Mouse (Mus musculus) urinary bladder, postnatal 14 days (tissue): ENCODE results near the gene Hspa5.
"Not testable (repeated sequence)": the region's sequence is repeated elsewhere in the genome, so short reads cannot be mapped to it uniquely, and the experiment has no call there.

Experiments used
- DNase-seq: peaks from one replicate; pipeline ENCODE4 v3.0.0; 2021; ENCODE audit warnings: low spot score

Gene Hspa5

GRCm38 (mm10) chr2:34808057-34808456 lies 36.3 kb downstream of the Hspa5 start:
- DNase-seq: no peak

- DNase-seq: no peak
Measured at GRCm38 (mm10) chr2:34809568-34809967, 37.8 kb downstream of the Hspa5 start.

- DNase-seq: no peak
Measured at GRCm38 (mm10) chr2:34810775-34811174, 39.0 kb downstream of the Hspa5 start.

GRCm38 (mm10) chr2:34812706-34813105 lies 40.9 kb downstream of the Hspa5 start:
- no peak for DNase-seq

GRCm38 (mm10) chr2:34815893-34816292 lies 44.1 kb downstream of the Hspa5 start:
- not testable (repeated sequence) for DNase-seq

GRCm38 (mm10) chr2:34818492-34818891 lies 46.7 kb downstream of the Hspa5 start:
- no peak for DNase-seq

GRCm38 (mm10) chr2:34825827-34826459 lies 54.2 kb downstream of the Hspa5 start, which contains the start of gene Fbxw2:
Gene Fbxw2, minus strand, starts transcription at chr2:34826311.
- DNase-seq: peak; percentile 92

- DNase-seq: no peak
Measured at GRCm38 (mm10) chr2:34826460-34827231, 54.9 kb downstream of the Hspa5 start.
